Mouse (Mus musculus) forebrain, postnatal 0 days (tissue): ENCODE measurements around the gene Cetn3. TPM values are rescaled to one million over a fixed set of nuclear protein-coding genes. Genes with fewer than 3 reads are reported as not detected.

Experiments
- ATAC-seq: fragments of 200-750 bp; cut with Nextera tagmentation; 2 replicates; pipeline ENCODE4 v1.8.0; 2017; ENCODE audit warnings: mild to moderate bottlenecking, moderate library complexity
- DNase-seq: peaks from one replicate; pipeline ENCODE4 v3.0.0-alpha.2; 2015
- H3K27ac ChIP-seq: fragments of 300-500 bp; sonication (generic); 2 replicates; pipeline ENCODE4 v1.5.1; 2014; ENCODE audit warnings: low read depth, mild to moderate bottlenecking, antibody characterized with exemption, low read length, moderate library complexity, mixed read lengths
- H3K27me3 ChIP-seq: fragments of 300-500 bp; sonication (generic); 2 replicates; pipeline ENCODE4 v1.6.1; 2014; ENCODE audit warnings: mild to moderate bottlenecking, low read length, mixed read lengths; ENCODE audit not compliant: insufficient read depth
- H3K36me3 ChIP-seq: fragments of 300-500 bp; sonication (generic); 2 replicates; pipeline ENCODE4 v1.6.1; 2014; ENCODE audit warnings: mild to moderate bottlenecking, moderate library complexity; ENCODE audit not compliant: insufficient read depth
- H3K4me1 ChIP-seq: fragments of 300-500 bp; sonication (generic); 2 replicates; pipeline ENCODE4 v1.6.1; 2014; ENCODE audit warnings: antibody characterized with exemption; ENCODE audit not compliant: insufficient read depth
- H3K4me2 ChIP-seq: fragments of 300-500 bp; sonication (generic); 2 replicates; pipeline ENCODE4 v1.6.1; 2014; ENCODE audit warnings: low read depth, mild to moderate bottlenecking, moderate library complexity
- H3K4me3 ChIP-seq: fragments of 300-500 bp; sonication (generic); 2 replicates; pipeline ENCODE4 v1.5.1; 2014; ENCODE audit warnings: low read depth, low read length, mixed read lengths
- H3K9ac ChIP-seq: fragments of 300-500 bp; sonication (generic); 2 replicates; pipeline ENCODE4 v1.6.1; 2014; ENCODE audit warnings: mild to moderate bottlenecking
- H3K9me3 ChIP-seq: fragments of 300-500 bp; sonication (generic); 2 replicates; pipeline ENCODE4 v1.6.1; 2016; ENCODE audit warnings: low read length
- CTCF ChIP-seq: sonication (generic); IDR thresholded peaks from 2 replicates; pipeline ENCODE4 v1.5.1; 2016; ENCODE audit warnings: antibody characterized with exemption, control low read depth, low read depth
- WGBS: fragments of 180-500 bp; shearing (Covaris S2); extraction: QIAGEN DNeasy Blood & Tissue Kit; methylation state at CpG from one replicate; pipeline ENCODE4 v1.1.7; 2014; 5-methylcytosine and 5-hydroxymethylcytosine counted together
- polyA plus RNA-seq: library from polyadenylated mRNA; unstranded; fragments of >200 nt; fragmentation: Nextera tagmentation; extraction: Ambion mirVana; gene quantifications from 2 replicates; pipeline ENCODE4 v1.2.1, GENCODE M21; 2015
- total RNA-seq: library from RNA; depleted of rRNA; stranded (reverse); fragments of >200 nt; gene quantifications from 2 replicates; pipeline ENCODE4 v1.2.3, GENCODE M21; 2014

Cetn3 gene
- total and polyA plus RNA-seq, 2 experiments from 2014 or later: 128 to 426 TPM

GRCm38 (mm10) chr13:81783405-81784342 is 797 bp downstream of the Cetn3 start:
- Histone ChIP-seq H3K4me1 (peaks cover 14% of the 10 kb centered on the region), H3K4me2 (peak overlapping the region; percentile 59), H3K4me3 (peak overlapping the region; percentile 71), H3K27me3 (no peaks in the 10 kb centered on the region), H3K36me3 (no peaks in the 10 kb centered on the region), H3K27ac (peak overlapping the region; percentile 100), H3K9ac (peak overlapping the region; percentile 92), H3K9me3 (no peaks in the 10 kb centered on the region)
- ATAC-seq (peak; percentile 94), DNase-seq (peak; percentile 97)
- WGBS: under 1% methylated on average over 62 of the region's 62 CpGs
- TF ChIP-seq CTCF: no peak

- no peak for TF ChIP-seq CTCF
- H3K36me3 ChIP-seq: no peaks in the 10 kb centered on the region
- DNase-seq (peak; percentile 45), ATAC-seq (no peak)
- no peaks in the 10 kb centered on the region for H3K9me3 ChIP-seq
- H3K27ac ChIP-seq: peak overlapping the region; percentile 75
- H3K27me3 ChIP-seq: no peaks in the 10 kb centered on the region
- H3K9ac ChIP-seq: peak overlapping the region; percentile 31
- H3K4me3 ChIP-seq: peak overlapping the region; percentile 30
- 32% methylated on average over 11 of the region's 11 CpGs for WGBS
- peak overlapping the region; percentile 55 for H3K4me2 ChIP-seq
- peaks cover 14% of the 10 kb centered on the region for H3K4me1 ChIP-seq
Observed at GRCm38 (mm10) chr13:81785766-81786480, 3.0 kb downstream of the Cetn3 start.

- Histone ChIP-seq H3K9ac (no peak overlapping the region), H3K4me1 (0 out of 2 replicates have a peak, but pooled peaks cover 2% of the 10 kb centered on the region), H3K9me3 (no peaks in the 10 kb centered on the region), H3K4me2 (no peak overlapping the region), H3K4me3 (no peak overlapping the region), H3K27ac (no peak overlapping the region), H3K27me3 (no peaks in the 10 kb centered on the region), H3K36me3 (peaks cover 5% of the 10 kb centered on the region; the same call in 1 of the 2 replicates)
- no peak for TF ChIP-seq CTCF
- ATAC-seq (no peak), DNase-seq (no peak)
- 97% methylated on average over 8 of the region's 8 CpGs for WGBS
Observed at GRCm38 (mm10) chr13:81790160-81790559, 7.3 kb downstream of the Cetn3 start.

- DNase-seq (no peak), ATAC-seq (no peak)
- WGBS: 91% methylated on average over 8 of the region's 8 CpGs
- Histone ChIP-seq H3K4me3 (no peak overlapping the region), H3K4me2 (no peak overlapping the region), H3K9me3 (no peaks in the 10 kb centered on the region), H3K4me1 (no peaks in the 10 kb centered on the region), H3K27me3 (no peaks in the 10 kb centered on the region), H3K27ac (no peak overlapping the region), H3K36me3 (peaks cover 5% of the 10 kb centered on the region; the same call in 1 of the 2 replicates), H3K9ac (no peak overlapping the region)
- TF ChIP-seq CTCF: no peak
Observed at GRCm38 (mm10) chr13:81791861-81792260, 9.0 kb downstream of the Cetn3 start.

- Histone ChIP-seq H3K9ac (no peak overlapping the region), H3K27ac (no peak overlapping the region), H3K27me3 (no peaks in the 10 kb centered on the region), H3K4me2 (no peak overlapping the region), H3K9me3 (no peaks in the 10 kb centered on the region), H3K4me1 (no peaks in the 10 kb centered on the region), H3K36me3 (peaks cover 5% of the 10 kb centered on the region; the same call in 1 of the 2 replicates), H3K4me3 (no peak overlapping the region)
- TF ChIP-seq CTCF: no peak
- ATAC-seq (no peak), DNase-seq (no peak)
- 78% methylated on average over 1 of the region's 1 CpGs for WGBS
Observed at GRCm38 (mm10) chr13:81793850-81794249, 11.0 kb downstream of the Cetn3 start.

- no peak overlapping the region for H3K4me3 ChIP-seq
- no peaks in the 10 kb centered on the region for H3K9me3 ChIP-seq
- WGBS: 22% methylated on average over 3 of the region's 3 CpGs
- TF ChIP-seq CTCF: peak; percentile 57
- no peaks in the 10 kb centered on the region for H3K4me1 ChIP-seq
- no peaks in the 10 kb centered on the region for H3K27me3 ChIP-seq
- H3K9ac ChIP-seq: no peak overlapping the region
- ATAC-seq (peak; percentile 18; the same call in 1 of the 2 replicates), DNase-seq (no peak)
- H3K4me2 ChIP-seq: no peak overlapping the region
- no peaks in the 10 kb centered on the region; the same call in 1 of the 2 replicates for H3K36me3 ChIP-seq
- H3K27ac ChIP-seq: no peak overlapping the region
Observed at GRCm38 (mm10) chr13:81801121-81801520, 18.2 kb downstream of the Cetn3 start.
